Mouse (Mus musculus) midbrain, embryonic 13.5 days (tissue): ENCODE measurements at regions not wholly inside any gene's neighbourhood (a gene's known extent, or its start where the extent isn't known, plus 50 kb on each side); places are given as distances from the start of the nearest gene placed in this dataset.

ENCODE experiments used
- ATAC-seq: fragments of 200-750 bp; cut with Nextera tagmentation; 2 replicates; pipeline ENCODE4 v1.8.0; 2017; ENCODE audit warnings: mild to moderate bottlenecking, moderate TSS enrichment, moderate library complexity
- H3K27ac ChIP-seq: fragments of 300-500 bp; sonication (generic); 2 replicates; pipeline ENCODE4 v1.5.1; 2015; ENCODE audit warnings: inconsistent platforms, mild to moderate bottlenecking, moderate library complexity
- H3K27me3 ChIP-seq: fragments of 300-500 bp; sonication (generic); 2 replicates; pipeline ENCODE4 v1.6.1; 2015; ENCODE audit warnings: mild to moderate bottlenecking, inconsistent platforms
- H3K36me3 ChIP-seq: fragments of 300-500 bp; sonication (generic); 2 replicates; pipeline ENCODE4 v1.6.1; 2015; ENCODE audit warnings: mild to moderate bottlenecking, inconsistent platforms
- H3K4me1 ChIP-seq: fragments of 300-500 bp; sonication (generic); replicated peaks from 2 replicates; pipeline ENCODE4 v1.6.1; 2015; ENCODE audit warnings: inconsistent platforms
- H3K4me2 ChIP-seq: fragments of 300-500 bp; sonication (generic); replicated peaks from 2 replicates; pipeline ENCODE4 v1.6.1; 2015; ENCODE audit warnings: moderate library complexity, mild to moderate bottlenecking, inconsistent platforms
- H3K4me3 ChIP-seq: fragments of 300-500 bp; sonication (generic); replicated peaks from 2 replicates; pipeline ENCODE4 v1.5.1; 2015; ENCODE audit warnings: mild to moderate bottlenecking, inconsistent platforms
- H3K9ac ChIP-seq: fragments of 300-500 bp; sonication (generic); replicated peaks from 2 replicates; pipeline ENCODE4 v1.6.1; 2015; ENCODE audit warnings: mild to moderate bottlenecking, inconsistent platforms
- H3K9me3 ChIP-seq: fragments of 300-500 bp; sonication (generic); 2 replicates; pipeline ENCODE4 v1.6.1; 2016; ENCODE audit warnings: mild to moderate bottlenecking, inconsistent platforms
- WGBS: fragments of 180-500 bp; shearing (Covaris S2); methylation state at CpG from one replicate; pipeline ENCODE4 v1.1.7; 2015; 5-methylcytosine and 5-hydroxymethylcytosine counted together

DNA sequence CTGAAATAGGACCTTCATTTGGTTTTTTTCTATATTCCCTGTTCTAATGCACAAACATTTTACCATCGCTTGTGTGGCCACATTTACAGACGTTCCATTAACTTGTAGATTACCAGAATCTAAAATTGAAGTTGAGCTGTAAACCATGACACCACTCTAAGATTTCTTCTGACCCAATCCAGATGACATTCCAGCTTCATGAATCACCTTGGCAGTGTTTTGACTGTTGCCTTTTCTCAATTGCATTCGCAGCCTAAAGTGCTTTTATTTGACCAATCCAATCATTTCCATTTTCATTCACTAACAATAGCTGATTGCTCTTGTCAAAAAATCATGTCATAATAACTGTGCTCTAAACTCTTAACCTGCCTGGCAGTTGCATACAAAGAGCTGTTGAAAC lies 144.8 kb downstream of the Mdfic start:
- no peak for ATAC-seq
- Histone ChIP-seq H3K9me3 (no peaks in the 10 kb centered on the region), H3K27ac (no peak overlapping the region), H3K9ac (no peak overlapping the region), H3K27me3 (no peaks in the 10 kb centered on the region), H3K4me3 (no peak overlapping the region), H3K36me3 (no peaks in the 10 kb centered on the region), H3K4me2 (no peak overlapping the region), H3K4me1 (0 out of 2 replicates have a peak, but pooled peaks cover 3% of the 10 kb centered on the region)
- WGBS = 84% methylated on average over 3 of the region's 3 CpGs

DNA sequence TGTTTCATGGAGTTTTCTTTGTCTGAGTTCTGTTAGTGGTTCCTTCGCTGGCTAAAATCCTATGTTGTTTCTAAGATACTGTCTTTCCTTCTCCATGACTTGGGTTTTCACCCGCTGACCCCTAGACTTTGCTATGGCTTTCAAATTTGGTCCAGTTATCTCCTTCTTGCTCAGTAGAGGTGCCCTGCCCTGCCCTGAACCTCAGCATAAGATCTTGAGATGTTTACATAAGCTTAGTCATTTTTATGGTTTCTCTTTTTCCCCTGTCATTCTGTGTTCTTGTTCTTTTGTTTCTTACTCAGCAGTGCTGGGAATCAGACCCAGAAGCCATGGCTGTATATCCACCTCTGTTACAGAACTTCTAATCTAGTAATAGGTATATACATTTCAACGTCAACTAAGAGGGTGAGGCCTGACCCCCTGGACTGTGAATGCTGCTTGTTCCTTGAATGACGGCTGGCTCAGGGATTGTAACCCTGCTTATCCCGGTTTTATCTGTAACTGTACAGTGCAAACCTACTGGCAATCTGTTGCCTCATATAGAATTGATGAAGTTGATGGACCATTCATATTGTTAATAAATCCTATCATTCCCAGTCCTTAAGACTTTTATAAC lies 161.9 kb downstream of the Mdfic start:
- Histone ChIP-seq H3K4me1 (no peaks in the 10 kb centered on the region), H3K27ac (no peak overlapping the region), H3K9ac (no peak overlapping the region), H3K9me3 (no peaks in the 10 kb centered on the region; the same call in 1 of the 2 replicates), H3K27me3 (no peaks in the 10 kb centered on the region), H3K4me3 (no peak overlapping the region), H3K4me2 (no peak overlapping the region), H3K36me3 (no peaks in the 10 kb centered on the region)
- WGBS = 91% methylated on average over 5 of the region's 5 CpGs
- no peak for ATAC-seq

DNA sequence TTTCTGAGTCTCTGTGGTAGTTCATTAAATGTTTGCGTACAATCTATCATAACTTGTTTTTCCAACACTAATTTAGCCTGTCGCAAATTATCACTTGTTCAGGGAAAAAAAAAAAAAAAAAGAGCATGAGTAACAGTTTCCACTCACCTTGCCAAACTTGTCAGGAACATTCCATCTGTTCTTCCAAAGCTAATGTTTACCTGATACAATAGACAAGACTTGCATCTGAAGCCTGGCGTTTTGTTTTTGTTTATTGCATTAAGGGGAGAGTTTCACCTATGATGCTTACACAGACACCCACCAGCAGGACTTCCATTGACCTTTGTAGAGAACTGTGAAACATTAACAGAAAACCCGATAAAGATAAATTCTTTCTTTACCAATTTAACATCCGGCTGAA lies 172.6 kb downstream of the Mdfic start:
- Histone ChIP-seq H3K9ac (no peak overlapping the region), H3K4me2 (no peak overlapping the region), H3K9me3 (no peaks in the 10 kb centered on the region), H3K27me3 (no peaks in the 10 kb centered on the region), H3K4me1 (no peaks in the 10 kb centered on the region), H3K27ac (no peak overlapping the region), H3K36me3 (no peaks in the 10 kb centered on the region), H3K4me3 (no peak overlapping the region)
- 92% methylated on average over 5 of the region's 5 CpGs for WGBS
- ATAC-seq = no peak

DNA sequence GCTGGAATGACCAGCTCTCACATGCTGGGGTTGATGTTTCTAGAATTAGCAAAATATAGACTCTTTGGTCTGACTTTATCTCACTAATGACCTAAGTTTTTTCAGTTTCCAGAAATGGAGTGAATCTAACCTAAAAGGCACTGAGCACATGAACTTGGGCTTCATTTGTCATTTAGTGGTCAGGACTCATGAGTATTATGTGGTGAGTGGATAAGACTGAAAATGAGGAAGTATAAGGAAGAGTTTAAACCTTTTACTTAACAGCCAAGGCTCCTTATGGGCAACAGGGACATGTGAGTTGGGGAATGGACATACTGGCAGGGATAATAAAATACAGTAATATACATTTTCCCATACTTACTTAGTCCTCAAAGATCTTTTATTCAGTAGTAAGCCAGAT lies 180.0 kb downstream of the Mdfic start:
- H3K9me3 ChIP-seq = no peaks in the 10 kb centered on the region
- no peak overlapping the region for H3K9ac ChIP-seq
- H3K4me3 ChIP-seq = no peak overlapping the region
- H3K27ac ChIP-seq = no peak overlapping the region
- ATAC-seq = no peak
- no peaks in the 10 kb centered on the region for H3K36me3 ChIP-seq
- no peak overlapping the region for H3K4me2 ChIP-seq
- H3K27me3 ChIP-seq = no peaks in the 10 kb centered on the region
- no peaks in the 10 kb centered on the region for H3K4me1 ChIP-seq

DNA sequence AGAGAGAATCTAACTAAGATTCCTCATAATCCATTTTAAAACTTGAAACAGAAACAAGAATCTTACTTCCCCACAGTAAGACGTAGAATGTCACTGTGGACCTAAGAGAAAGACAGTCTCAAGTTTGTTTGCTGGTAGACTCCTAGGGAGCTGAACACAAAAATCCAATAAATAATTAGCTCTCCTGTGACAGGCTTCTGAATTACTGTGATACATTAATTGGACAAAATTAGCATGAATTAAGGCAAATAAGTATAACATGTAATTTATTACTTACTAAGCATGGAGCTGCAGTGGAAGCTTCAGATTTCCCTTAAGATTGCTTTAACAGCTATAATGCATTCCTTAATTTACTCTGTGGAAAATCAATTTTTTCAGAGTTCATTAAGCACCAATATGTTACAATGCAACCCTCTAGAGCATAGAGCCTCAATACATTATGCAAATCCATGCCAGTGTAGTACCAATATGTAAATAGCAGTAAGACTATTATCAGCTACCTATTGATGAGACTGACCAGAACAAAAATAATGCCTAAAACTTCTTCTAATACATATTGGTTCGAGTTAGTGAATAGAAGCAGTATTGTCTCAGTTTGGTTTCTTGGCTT lies 182.3 kb downstream of the Mdfic start:
- peak; percentile 69; the same call in 1 of the 2 replicates for ATAC-seq

DNA sequence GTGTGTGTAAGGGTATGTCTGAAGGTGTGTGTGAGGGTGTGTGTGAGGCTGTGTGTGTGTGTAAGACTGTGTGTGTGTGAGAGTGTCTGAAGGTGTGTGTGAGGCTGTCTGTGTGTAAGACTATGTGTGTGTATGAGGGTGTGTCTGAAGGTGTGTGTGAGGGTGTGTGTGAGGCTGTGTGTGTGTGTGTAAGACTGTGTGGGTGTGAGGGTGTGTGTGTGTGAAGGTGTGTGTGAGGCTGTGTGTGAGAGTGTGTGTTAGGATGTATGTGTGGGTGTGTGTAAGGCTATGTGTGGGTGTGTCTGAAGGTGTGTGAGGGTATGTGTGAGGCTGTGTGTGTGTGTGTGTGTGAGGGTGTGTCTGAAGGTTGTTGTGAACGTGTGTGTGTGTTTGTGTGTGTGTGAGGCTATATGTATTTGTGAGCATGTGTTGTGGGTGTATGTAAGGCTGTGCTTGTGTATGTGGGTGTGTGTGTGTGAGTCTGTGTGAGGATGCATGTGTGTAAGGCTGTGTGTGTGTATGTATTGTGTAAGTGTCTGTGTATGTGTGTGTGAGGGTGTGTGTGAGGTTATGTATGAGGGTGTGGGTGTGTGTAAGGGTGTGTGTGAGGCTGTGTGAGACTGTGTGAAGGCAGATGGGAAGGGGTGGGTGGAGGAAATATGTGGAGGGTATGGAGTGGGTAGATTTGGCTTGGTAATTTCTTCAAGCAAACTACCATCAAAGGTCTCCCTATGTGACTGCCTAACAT lies 190.1 kb downstream of the Mdfic start:
- Histone ChIP-seq H3K4me3 (no peak overlapping the region), H3K4me2 (no peak overlapping the region), H3K27ac (no peak overlapping the region), H3K9me3 (no peaks in the 10 kb centered on the region), H3K9ac (no peak overlapping the region), H3K27me3 (no peaks in the 10 kb centered on the region), H3K36me3 (no peaks in the 10 kb centered on the region), H3K4me1 (no peaks in the 10 kb centered on the region)
- peak; percentile 66 for ATAC-seq
- WGBS = 92% methylated on average over 1 of the region's 1 CpGs

More for the DNA sequence above, 182.3 kb downstream of the Mdfic start:
- Histone ChIP-seq H3K4me2 (no peak overlapping the region), H3K9me3 (no peaks in the 10 kb centered on the region), H3K4me3 (no peak overlapping the region), H3K36me3 (no peaks in the 10 kb centered on the region), H3K4me1 (no peaks in the 10 kb centered on the region), H3K9ac (no peak overlapping the region), H3K27ac (no peak overlapping the region), H3K27me3 (no peaks in the 10 kb centered on the region)
- 64% methylated on average over 2 of the region's 2 CpGs for WGBS

DNA sequence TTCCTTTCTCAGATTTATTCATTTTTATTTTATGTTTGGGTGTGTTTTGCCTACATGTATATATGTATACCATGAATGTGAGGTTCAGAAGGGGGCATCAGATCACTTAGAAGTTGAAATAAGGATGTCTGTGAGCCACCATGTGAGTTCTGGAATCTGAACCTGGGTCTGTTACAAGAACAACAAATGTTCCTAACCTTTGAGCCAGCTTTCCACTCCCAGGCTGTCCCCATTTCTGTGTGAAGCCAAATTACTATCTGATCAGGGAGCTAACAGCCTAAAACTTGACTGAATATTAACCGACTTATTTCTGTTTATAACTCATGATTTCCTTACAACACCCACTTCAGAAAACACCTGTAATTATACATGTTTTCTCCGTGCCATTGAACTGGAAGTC lies 209.2 kb downstream of the Mdfic start:
- WGBS = 87% methylated on average over 2 of the region's 2 CpGs
- Histone ChIP-seq H3K9ac (no peak overlapping the region), H3K36me3 (no peaks in the 10 kb centered on the region), H3K9me3 (no peaks in the 10 kb centered on the region), H3K27me3 (no peaks in the 10 kb centered on the region), H3K4me3 (no peak overlapping the region), H3K4me1 (no peaks in the 10 kb centered on the region), H3K27ac (no peak overlapping the region), H3K4me2 (no peak overlapping the region)
- no peak for ATAC-seq

DNA sequence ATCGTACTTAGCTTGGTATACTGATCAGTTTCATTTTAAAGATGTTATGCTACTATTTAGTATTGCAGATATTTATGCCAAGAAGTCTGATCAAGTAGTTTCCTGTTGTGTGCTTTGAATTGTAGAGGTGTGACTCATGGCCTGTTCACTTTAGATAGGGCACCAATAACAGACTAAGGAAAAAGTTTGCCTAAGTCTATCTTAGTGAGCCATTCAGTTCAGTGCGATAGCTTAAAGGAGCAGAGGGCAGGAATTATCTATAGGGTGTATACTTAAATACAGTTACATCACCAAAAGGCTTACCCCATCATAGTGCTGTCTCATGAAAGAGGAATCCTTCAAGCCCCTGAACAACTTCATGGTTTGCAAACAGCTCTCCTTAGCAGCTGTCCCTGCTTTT lies 229.8 kb downstream of the Mdfic start:
- Histone ChIP-seq H3K4me3 (no peak overlapping the region), H3K4me1 (no peaks in the 10 kb centered on the region), H3K9me3 (no peaks in the 10 kb centered on the region), H3K4me2 (no peak overlapping the region), H3K9ac (no peak overlapping the region), H3K27ac (no peak overlapping the region), H3K27me3 (no peaks in the 10 kb centered on the region), H3K36me3 (no peaks in the 10 kb centered on the region)
- WGBS = 90% methylated on average over 2 of the region's 2 CpGs
- ATAC-seq = no peak

DNA sequence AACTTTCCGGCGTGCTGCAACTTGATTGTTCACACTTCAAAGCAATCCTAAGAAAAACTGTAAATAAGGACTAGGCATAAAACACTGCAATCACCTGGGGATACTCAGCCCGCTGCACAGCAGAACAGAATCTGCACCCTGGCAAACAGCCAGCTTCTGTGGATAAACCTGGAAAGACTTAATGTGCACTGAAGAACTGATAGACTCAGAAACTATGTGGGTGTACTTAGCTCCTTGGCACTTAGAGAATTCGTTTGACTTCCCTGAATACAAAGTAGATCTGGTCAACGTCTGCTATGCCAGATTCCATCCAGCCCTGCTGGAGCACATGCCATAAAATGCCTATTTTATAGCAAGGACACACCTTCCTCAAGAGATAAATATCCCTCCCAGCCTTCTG lies 266.9 kb downstream of the Mdfic start:
- 58% methylated on average over 5 of the region's 5 CpGs for WGBS
- Histone ChIP-seq H3K27me3 (no peaks in the 10 kb centered on the region), H3K9ac (no peak overlapping the region), H3K4me3 (no peak overlapping the region), H3K36me3 (no peaks in the 10 kb centered on the region), H3K4me2 (no peak overlapping the region), H3K4me1 (no peaks in the 10 kb centered on the region), H3K9me3 (no peaks in the 10 kb centered on the region), H3K27ac (no peak overlapping the region)
- ATAC-seq = no peak
